Mouse (Mus musculus) frontal cortex, postnatal 25 days (tissue): ENCODE results near the gene 1110008P14Rik.

Experiments
- DNase-seq, 2 experiments: peaks; one replicate each; pipeline ENCODE4 v3.0.0; 2022; ENCODE audit warnings: low spot score in 2 of 2

Gene 1110008P14Rik

DNA sequence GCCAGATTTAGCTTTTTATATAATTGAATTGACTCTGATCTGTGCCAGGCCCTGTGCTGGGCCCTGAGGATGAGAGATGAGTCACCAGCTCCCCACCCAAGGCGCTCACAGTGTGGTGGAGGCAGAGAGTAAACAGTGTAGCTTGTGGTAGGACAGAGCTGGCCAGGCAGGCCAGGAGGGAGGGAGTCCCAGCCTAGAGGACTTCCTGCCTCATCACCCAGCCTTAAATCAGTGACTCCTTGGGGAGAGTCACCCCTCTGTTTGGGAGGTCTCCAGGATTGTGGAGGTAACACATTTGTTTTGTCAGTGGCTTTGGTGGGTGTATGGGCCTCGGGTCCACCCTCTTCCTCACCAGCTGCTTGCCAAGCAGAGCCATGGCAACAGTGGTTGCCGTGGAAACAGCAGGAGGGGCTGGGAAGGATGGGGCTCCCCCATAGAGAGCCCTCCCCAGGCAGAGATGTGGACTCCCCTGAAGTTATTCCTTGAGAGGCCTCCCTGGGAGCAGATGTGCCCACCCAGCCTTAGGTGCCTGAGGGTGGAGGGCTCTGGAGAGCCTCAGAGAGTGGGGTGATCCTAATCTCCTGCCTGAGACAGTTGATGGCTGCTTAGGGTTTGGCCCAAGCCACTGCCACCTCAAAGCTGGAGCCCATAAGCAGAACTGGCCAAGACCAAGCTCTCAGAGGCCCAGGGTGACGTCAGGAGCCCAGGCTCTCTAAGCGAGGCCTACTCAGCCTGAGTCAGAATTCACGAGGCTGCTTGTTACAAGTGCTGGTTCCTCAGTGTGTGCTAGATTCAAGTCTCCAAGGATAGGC is 39.0 kb downstream of the 1110008P14Rik start:
- DNase-seq: no peak

DNA sequence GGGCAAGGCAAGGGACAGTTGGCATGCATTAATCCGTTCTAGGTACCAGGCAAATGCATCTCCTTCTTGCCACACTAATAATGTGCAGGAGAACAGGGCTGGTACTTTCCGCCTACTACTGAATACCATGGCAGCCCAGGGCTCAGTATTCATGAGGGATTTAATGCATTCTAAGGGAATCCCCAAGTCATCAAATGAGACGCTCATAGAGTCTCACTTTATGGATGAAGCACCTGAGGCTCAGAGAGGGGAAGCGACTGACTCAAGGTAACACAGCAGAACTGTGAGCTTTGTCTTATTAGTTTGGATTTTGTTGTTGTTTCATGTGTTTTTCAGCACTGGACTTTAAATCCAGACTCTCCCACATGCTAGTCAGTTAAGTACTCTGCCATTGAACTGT is 39.7 kb downstream of the 1110008P14Rik start:
- no peak for DNase-seq

DNA sequence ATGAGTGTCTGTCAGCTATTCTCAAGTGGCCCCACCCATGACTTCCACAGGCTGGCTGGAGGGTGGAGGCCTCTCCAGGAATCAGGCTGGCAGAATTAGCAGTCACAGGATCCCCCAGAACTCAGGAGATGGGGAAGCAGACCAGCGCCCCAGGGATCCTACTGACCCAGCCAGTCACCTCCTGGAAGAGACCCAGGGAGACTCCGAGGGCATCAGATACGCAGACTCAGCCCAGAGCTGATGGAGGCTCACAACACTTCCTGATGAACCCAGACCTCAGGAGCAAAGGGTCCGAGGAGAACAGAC is 40.2 kb downstream of the 1110008P14Rik start:
- DNase-seq: no peak

DNA sequence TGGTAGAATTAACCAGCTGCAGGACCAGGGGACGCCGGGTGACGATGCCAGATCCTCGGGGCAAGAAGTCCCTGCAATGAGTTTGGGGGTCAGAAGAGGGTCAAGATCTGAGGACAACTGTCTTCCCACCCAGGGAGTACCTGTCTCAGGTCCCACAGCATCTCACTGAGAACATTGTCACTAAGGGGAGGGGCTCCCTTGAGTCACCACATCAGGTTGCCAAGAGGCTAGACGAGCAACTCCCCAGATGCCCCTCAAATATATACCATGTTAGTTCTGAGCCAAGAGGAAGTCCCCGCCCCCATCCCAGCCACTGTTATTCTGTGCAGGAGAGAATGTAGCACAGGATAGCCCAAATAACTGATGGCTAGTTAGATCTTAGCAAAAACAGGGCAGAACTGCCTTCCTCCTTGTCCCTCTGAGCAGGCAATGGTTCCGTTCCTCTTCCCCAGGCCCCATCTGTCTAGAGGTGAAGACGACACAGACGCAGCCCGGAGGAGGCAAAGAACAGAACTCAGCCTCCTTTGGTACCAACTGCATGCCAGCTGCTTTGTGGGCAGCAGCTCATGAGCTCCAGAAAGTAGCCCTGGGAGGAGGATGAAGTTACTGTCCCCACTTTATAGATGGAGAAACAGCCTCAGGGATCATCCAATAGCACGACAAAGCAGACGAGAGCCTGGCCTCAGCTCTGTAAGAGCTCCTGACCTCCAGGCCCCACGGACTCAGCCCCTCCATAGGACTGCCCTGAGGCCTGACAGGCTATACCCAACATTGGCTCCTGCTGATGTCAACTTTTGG is 40.7 kb downstream of the 1110008P14Rik start:
- no peak for DNase-seq

DNA sequence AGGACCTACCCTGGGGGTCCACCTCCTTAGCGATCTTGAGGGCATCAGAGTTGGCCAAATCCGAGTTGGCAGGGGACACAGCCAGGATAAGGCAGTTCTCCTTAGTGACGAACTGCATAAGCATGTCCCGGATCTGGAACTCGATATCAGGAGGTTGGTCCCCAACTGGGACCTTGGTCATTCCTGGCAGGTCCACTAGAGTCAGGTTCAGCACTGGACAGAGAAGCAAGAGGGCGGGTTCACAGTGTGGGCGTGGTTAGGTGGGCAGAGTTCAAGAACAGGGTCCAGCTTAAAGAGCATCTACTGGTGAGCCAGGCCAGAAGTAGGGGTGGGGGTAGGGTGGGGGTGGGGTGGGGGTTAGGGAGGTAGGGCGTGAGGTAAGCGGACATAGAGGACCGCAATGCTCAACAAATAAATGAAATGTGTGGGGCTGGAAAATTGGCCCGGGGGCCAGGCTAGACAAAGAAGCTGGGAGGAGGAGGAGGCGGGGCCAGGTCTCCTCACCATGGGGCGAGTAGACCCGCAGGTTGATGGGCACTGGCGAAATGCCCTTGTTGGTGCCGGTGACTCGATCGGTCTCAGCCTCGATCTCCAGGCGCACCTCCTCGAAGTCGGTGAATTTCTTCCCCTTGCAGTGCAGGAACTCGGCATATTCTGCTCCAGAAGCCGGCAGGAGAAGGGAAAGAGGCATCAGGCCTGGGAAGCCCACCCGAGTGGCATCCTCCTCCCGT is 41.7 kb downstream of the 1110008P14Rik start:
- DNase-seq: no peak

DNA sequence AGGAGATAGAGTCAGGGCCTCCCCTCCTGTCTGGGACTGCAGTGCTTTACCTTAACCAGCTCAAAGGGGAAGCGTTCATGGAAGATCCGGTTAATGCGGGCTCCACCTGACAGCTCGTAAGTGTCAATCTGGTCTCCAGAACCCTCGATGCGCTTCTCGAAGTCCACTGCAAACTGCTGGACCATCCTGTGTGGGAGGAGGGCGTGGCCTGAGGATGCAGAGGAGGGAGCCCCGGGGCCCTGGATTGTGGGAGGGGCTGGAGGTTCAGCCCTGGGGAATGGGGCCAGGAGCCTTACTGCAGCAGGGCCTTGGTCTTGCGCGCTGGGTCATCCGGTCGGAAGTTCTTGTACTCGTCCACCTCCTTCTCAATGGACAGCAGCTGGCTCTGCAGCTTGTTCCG is 45.9 kb downstream of the 1110008P14Rik start:
- DNase-seq: no peak

DNA sequence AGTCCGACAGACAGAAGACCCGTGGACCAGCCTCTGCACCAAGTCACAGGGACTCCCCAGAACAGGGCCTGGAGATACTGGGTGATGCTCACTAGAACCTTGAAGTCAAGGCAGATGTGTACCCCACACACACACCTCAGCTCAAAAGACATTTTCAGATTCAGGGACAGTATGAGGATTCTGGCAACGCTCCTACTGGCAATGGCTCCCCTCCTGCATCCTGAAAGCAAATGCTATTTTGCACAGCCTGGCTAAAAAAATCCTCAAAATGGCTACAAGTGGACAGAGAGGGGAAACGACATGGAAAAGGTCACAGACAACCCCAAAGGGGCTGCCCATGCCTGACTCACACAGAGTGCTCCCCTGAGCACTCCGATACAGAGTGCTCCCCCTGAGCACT is 49.6 kb downstream of the 1110008P14Rik start:
- no peak for DNase-seq

DNA sequence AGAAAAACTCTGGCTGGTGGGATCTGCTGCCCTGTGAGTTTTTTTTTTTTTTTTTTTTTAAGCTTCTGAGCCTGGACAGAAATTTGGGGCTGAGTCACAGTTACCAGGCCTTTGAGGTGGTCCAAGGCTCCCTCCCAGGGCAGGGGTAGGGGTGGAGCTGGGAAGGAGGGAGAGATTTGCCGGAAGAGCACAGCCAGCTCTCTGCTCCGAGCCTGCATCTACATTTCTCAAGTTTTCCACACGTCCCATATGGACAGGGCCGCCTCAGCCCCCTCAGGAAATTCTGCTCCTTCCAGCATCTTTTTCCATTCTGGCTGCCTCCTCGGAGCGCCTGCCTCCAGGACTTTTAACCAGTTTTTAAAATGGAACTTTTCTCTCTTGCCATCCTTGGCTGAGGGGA is 52.2 kb downstream of the 1110008P14Rik start:
- no peak for DNase-seq

DNA sequence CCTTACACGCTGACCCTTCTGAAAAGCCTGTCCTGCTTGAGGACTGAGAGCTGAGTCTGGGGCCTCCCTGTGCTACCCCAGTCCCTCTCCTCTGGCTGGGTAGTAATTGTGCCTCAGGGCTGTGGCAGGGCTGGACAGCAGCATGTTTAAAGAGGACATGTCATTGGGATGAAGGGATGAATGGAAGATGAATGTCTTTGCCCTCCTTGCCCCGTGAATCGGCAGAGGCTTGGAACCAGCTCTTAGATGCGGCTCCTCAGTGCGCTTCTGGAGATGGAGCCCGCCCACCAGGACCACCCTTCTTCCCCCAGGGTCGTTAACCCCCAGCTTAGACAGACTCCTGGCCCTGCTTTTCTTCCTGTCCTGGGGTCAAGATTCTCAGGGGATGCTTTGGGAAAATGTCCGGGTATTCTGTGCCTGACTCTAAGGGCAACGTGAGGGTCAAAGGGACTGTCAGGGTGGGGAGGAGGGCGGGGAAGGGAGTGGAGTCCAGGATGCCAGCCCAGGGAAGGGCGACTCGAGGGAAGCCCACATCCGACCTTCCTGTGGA is 52.8 kb downstream of the 1110008P14Rik start:
- DNase-seq: no peak

DNA sequence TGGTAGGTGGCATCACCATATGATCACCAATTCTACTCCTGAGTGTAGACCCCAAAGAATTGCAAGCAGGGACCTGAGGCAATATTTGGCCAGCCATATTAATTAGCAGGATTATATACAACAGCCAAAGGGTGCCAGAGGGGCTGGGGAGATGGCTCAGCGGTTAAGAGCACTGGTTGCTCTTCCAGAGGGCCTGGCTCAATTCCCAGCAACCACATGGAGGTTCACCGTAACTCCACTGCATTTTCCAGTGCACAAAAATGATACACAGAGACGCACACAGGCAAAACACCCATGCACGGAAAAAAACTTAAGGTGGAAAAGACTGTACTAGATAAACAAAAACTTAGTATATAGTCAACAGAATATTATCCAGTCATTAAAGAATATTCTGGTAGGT is 54.5 kb downstream of the 1110008P14Rik start:
- DNase-seq: no peak
